ENCODE assay signal across 2 mouse cellular contexts in the genomic region with DNA sequence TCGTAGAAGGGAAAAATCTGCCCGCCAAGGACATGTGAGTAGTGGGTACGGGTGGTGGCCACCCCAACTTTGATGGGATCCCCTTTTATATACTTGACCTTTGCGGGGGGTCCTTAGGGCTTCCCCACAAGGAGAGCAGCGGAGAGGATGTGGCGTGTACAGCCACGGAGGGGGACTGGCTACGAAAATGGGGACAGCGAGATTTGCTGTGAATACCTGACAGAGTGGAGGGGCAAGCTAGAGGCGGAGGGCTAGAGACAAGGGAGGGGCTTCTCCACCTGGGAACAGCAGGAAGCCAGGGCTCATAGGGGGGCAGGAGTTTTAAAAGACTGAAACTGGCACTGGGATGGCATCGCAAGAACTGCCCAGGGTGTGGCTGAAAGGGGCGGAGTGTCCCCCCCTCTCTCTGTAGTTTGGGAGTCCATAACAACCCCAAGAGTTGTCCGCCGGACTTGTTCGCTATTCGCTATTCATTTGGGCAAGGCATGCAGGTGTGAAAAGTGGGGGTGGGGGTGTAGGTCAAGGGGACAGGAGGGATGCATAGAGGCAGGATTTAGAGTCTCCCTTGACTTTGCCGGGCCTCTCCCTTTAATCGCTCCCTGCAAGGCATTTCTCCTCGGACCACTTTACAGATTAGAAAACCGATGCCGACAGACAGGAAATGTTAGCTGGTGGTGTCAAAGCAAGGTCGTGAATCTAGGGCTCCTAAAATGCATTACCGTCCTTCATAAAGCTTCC.
TF ChIP-seq lines count a peak whose summit lies in the region.

No protein-coding gene starts in this region.

TF ChIP-seq in MEL, 35 proteins besides CTCF, POLR2A, EP300 and RAD21:
- TF ChIP-seq MAX (IDR thresholded peaks at IDR 0.05; ENCODE audit: low read length) = no peak
- no peak for TF ChIP-seq TCF12 (IDR thresholded peaks at IDR 0.05; ENCODE audit: low read depth, low read length)
- TF ChIP-seq SIN3A (IDR thresholded peaks at IDR 0.05; ENCODE audit: low read length) = no peak
- TF ChIP-seq ELF1 (IDR thresholded peaks at IDR 0.05; ENCODE audit: low read depth, low read length) = no peak
- TF ChIP-seq MAFK (IDR thresholded peaks at IDR 0.05; ENCODE audit: borderline replicate concordance, low read depth, low read length) = no peak
- TF ChIP-seq MYB (IDR thresholded peaks at IDR 0.05; ENCODE audit: low read depth, low read length) = no peak
- TF ChIP-seq ZC3H11A (IDR thresholded peaks at IDR 0.05; ENCODE audit: low read depth, low read length) = no peak

TF ChIP-seq in myocyte, 11 proteins besides CTCF, POLR2A, EP300 and RAD21:
- TF ChIP-seq TCF12 (IDR thresholded peaks at IDR 0.05; ENCODE audit: insufficient read depth, poor library complexity, severe bottlenecking) = no peak
- no peak for TF ChIP-seq CEBPB (IDR thresholded peaks at IDR 0.05; ENCODE audit: insufficient read depth, poor library complexity, severe bottlenecking)
- TF ChIP-seq POLR2AphosphoS2 (IDR thresholded peaks at IDR 0.05; ENCODE audit: insufficient read length, low read depth) = no peak
- TF ChIP-seq MYOD1 (IDR thresholded peaks at IDR 0.05; ENCODE audit: control insufficient read depth in 1 of 3, insufficient read length in 2 of 3, low read depth in 2 of 3) = no peak
- TF ChIP-seq E2F4 (IDR thresholded peaks at IDR 0.05; ENCODE audit: insufficient read depth) = no peak
- no peak for TF ChIP-seq REST (IDR thresholded peaks at IDR 0.05; ENCODE audit: insufficient read depth, insufficient read length)
- no peak for TF ChIP-seq MYOG (IDR thresholded peaks at IDR 0.05; ENCODE audit: control insufficient read depth in 1 of 3, insufficient read depth in 1 of 3, insufficient read length in 2 of 3, low read depth in 2 of 3)
- no peak for TF ChIP-seq USF1 (IDR thresholded peaks at IDR 0.05; ENCODE audit: low read depth)
- no peak for TF ChIP-seq TCF3 (IDR thresholded peaks at IDR 0.05; ENCODE audit: insufficient read length, low read depth)
